Mouse (Mus musculus) kidney, embryonic 16.5 days (tissue): ENCODE results near the gene Rusc2. TPM values are rescaled to one million over a fixed set of nuclear protein-coding genes. Genes with fewer than 3 reads are reported as not detected.

Source experiments
- ATAC-seq: fragments of 200-750 bp; cut with Nextera tagmentation; 2 replicates; pipeline ENCODE4 v1.8.0; 2017; ENCODE audit warnings: moderate TSS enrichment; ENCODE audit not compliant: low FRiP score, low TSS enrichment
- H3K27ac ChIP-seq: fragments of 300-500 bp; sonication (generic); 2 replicates; pipeline ENCODE4 v1.5.1; 2014; ENCODE audit warnings: low read length
- H3K27me3 ChIP-seq: fragments of 300-500 bp; sonication (generic); 2 replicates; pipeline ENCODE4 v1.6.1; 2014; ENCODE audit warnings: low read length, control low read depth, mixed read lengths; ENCODE audit not compliant: insufficient read depth
- H3K36me3 ChIP-seq: fragments of 300-500 bp; sonication (generic); 2 replicates; pipeline ENCODE4 v1.6.1; 2014; ENCODE audit warnings: low read length, control low read depth, mixed read lengths; ENCODE audit not compliant: insufficient read depth
- H3K4me1 ChIP-seq: fragments of 300-500 bp; sonication (generic); 2 replicates; pipeline ENCODE4 v1.6.1; 2014; ENCODE audit warnings: low read length, control low read depth, mixed read lengths; ENCODE audit not compliant: insufficient read depth
- H3K4me2 ChIP-seq: fragments of 300-500 bp; sonication (generic); replicated peaks from 2 replicates; pipeline ENCODE4 v1.6.1; 2014; ENCODE audit warnings: low read depth, low read length
- H3K4me3 ChIP-seq: fragments of 300-500 bp; sonication (generic); 2 replicates; pipeline ENCODE4 v1.5.1; 2014; ENCODE audit warnings: mild to moderate bottlenecking, low read length
- H3K9ac ChIP-seq: fragments of 300-500 bp; sonication (generic); replicated peaks from 2 replicates; pipeline ENCODE4 v1.6.1; 2014; ENCODE audit warnings: low read length
- H3K9me3 ChIP-seq: fragments of 300-500 bp; sonication (generic); 2 replicates; pipeline ENCODE4 v1.6.1; 2016; ENCODE audit warnings: low read length, control low read depth
- WGBS: fragments of 180-500 bp; shearing (Covaris S2); extraction: QIAGEN DNeasy Blood & Tissue Kit; methylation state at CpG from one replicate; pipeline ENCODE4 v1.1.7; 2014; 5-methylcytosine and 5-hydroxymethylcytosine counted together
- polyA plus RNA-seq: library from polyadenylated mRNA; unstranded; fragments of >200 nt; fragmentation: Nextera tagmentation; extraction: Ambion mirVana; gene quantifications from 2 replicates; pipeline ENCODE4 v1.2.1, GENCODE M21; 2015

Gene Rusc2
- polyA plus RNA-seq, 1 experiment from 2014 or later, result 10.3 TPM

DNA sequence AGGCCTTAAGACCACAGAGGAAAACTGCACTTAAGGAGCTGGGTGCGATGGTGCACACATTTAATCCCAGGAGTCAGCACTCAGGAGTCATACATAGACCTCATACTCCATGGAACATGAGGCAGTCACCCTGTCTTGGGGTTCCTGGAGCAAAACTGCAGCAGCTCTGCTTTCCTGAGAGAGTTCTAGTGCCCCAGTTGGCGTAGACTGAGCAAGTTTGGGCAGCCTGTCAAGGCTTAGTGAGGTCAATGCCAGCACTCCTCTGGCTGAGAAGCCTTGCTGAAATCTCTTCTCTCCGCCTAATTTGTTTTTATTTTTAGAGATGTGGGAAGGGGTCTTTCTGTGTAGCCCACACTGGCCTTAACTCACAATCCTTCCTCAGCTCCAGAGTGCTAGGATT, 66.8 kb downstream of the Rusc2 start:
- Histone ChIP-seq H3K4me3 (no peak overlapping the region), H3K9me3 (no peaks in the 10 kb centered on the region), H3K36me3 (peaks cover 37% of the 10 kb centered on the region), H3K27ac (no peak overlapping the region), H3K9ac (no peak overlapping the region), H3K27me3 (no peaks in the 10 kb centered on the region), H3K4me2 (no peak overlapping the region), H3K4me1 (peaks cover 17% of the 10 kb centered on the region)
- ATAC-seq, result no peak
- WGBS, result 85% methylated on average over 3 of the region's 3 CpGs

DNA sequence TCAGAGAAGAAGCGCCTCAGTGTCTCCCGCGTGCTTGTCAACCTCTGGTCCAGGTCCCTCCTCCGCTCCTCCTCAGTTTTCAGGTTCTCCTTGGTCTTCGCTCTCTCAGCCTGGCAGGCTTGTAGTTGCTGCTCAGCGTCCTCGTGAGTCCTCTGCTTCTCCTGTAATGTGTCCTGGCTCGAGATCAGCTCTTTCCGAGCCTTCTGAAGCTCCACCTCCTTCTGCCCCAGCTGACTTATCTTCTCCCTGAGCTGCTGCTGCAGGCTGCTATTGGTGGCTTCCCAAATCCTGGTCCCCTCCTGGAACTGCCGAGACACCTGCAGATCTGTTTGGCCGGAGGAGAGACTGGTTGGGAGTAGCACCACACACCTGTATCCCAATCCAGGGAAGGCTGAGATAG, 70.5 kb downstream of the Rusc2 start:
- no peak overlapping the region for H3K4me3 ChIP-seq
- no peak overlapping the region for H3K4me2 ChIP-seq
- H3K27ac ChIP-seq, result no peak overlapping the region
- H3K9ac ChIP-seq, result no peak overlapping the region
- H3K36me3 ChIP-seq, result peaks cover 13% of the 10 kb centered on the region
- no peak for ATAC-seq
- no peaks in the 10 kb centered on the region for H3K9me3 ChIP-seq
- WGBS, result 50% methylated on average over 11 of the region's 11 CpGs
- H3K27me3 ChIP-seq, result no peaks in the 10 kb centered on the region
- H3K4me1 ChIP-seq, result peaks cover 22% of the 10 kb centered on the region

DNA sequence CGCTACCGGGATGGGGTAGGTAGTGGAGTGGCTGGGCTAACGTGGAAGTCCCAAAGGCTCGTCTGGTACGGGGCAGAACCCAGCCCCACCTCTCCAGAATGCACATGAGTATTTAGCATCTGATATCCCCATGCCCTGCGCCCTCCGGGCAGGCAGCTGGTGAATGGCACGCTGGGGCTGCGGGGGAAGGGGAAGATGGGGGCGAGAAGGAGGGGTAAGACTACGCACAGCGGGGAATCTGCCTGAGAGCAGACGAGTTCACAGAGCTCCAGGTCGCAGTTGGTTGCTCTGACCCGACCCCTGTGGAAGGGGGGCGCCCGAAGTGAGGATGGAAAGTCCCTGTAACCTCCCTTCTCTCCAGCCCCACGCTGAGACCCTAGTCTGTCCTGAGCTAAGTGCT, 71.6 kb downstream of the Rusc2 start:
- H3K27ac ChIP-seq, result no peak overlapping the region
- H3K9ac ChIP-seq, result peak overlapping the region; percentile 27
- ATAC-seq, result 0 out of 2 replicates have a peak, but pooled peaks have one; percentile 9
- H3K4me1 ChIP-seq, result peaks cover 22% of the 10 kb centered on the region
- 2% methylated on average over 17 of the region's 18 CpGs for WGBS
- H3K36me3 ChIP-seq, result peaks cover 2% of the 10 kb centered on the region; the same call in 1 of the 2 replicates
- H3K4me3 ChIP-seq, result peak overlapping the region; percentile 27
- H3K4me2 ChIP-seq, result peak overlapping the region; percentile 49
- no peaks in the 10 kb centered on the region for H3K27me3 ChIP-seq
- H3K9me3 ChIP-seq, result no peaks in the 10 kb centered on the region

DNA sequence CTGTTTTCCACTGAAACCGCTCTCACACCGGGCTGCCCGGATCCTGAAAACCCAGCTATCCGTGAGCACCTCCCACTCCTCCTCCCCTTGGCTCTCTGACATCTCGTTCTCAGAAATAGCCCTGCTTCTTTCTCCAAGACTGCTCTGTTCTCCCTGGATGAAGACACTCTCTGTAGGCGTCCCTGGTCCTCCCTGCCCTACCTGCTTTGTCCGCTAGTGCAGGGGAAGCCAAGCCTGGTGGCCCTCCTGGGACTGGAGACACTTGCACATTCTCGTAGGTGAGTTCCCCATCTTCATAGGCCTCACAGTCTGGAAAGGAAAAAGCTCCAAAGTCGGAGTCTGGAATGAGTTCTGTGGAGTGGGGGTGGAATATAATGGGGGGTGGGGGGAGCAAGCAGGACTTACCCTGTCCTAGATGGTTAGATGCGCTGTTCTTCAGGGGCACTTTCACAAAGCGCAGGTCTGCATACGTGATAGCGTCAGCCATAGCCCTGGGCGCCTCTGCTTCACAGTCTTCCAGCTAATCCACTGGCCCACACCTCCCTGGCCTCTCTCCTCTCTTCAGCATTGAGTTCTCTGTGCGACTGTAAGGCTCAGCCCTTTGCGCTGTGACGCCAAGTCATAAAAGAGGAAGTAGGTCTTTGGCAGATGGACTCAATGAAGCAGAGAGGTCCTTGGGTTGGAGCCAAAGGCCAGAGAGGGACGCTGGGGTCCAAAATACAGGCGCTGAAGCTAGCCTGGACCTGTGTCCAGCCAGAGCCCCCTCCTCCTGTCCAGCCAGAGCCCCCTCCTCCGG, 72.5 kb downstream of the Rusc2 start, which contains the start of gene Cd72:
Gene Cd72 (minus strand): TSS at position 588 of the 796 bp plus-strand sequence.
- WGBS, result 21% methylated on average over 20 of the region's 20 CpGs
- no peaks in the 10 kb centered on the region for H3K27me3 ChIP-seq
- H3K27ac ChIP-seq, result no peak within 1 kb of the TSS
- H3K4me1 ChIP-seq, result peaks cover 22% of the 10 kb centered on the region
- no peaks in the 10 kb centered on the region for H3K9me3 ChIP-seq
- ATAC-seq, result 0 out of 2 replicates have a peak, but pooled peaks have one; percentile 43
- H3K4me2 ChIP-seq, result peak within 1 kb of the TSS; percentile 49
- peak within 1 kb of the TSS; percentile 27 for H3K4me3 ChIP-seq
- H3K36me3 ChIP-seq, result no peaks in the 10 kb centered on the region
- H3K9ac ChIP-seq, result peak within 1 kb of the TSS; percentile 27

GRCm38 (mm10) chr4:43456470-43456869, 74.7 kb downstream of the Rusc2 start:
- Histone ChIP-seq H3K4me2 (no peak overlapping the region), H3K9me3 (no peaks in the 10 kb centered on the region), H3K27me3 (no peaks in the 10 kb centered on the region), H3K36me3 (no peaks in the 10 kb centered on the region), H3K4me1 (peaks cover 22% of the 10 kb centered on the region), H3K9ac (no peak overlapping the region), H3K4me3 (no peak overlapping the region), H3K27ac (no peak overlapping the region)
- no peak for ATAC-seq
- 35% methylated on average over 4 of the region's 4 CpGs for WGBS

DNA sequence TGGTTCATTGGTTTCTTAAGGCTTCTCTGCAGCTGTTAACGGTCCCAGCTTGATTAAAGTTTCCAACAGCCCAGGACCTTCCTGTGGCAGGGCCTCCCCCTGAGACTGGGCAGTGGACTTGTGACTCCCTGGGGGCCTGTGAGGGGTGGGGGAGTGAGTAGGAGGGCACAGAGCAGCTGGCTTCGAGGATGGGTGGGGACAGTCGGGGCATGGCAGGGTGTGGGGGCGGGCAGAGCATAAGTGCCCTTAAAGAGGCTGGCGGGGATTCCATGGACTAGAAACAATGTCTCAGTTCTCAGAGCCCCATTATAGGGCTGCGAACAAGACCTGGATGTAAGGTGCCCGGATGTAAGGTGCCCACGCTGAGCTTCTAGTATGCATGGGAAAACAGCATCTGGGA, 75.3 kb downstream of the Rusc2 start:
- Histone ChIP-seq H3K27me3 (no peaks in the 10 kb centered on the region), H3K4me3 (no peak overlapping the region), H3K36me3 (no peaks in the 10 kb centered on the region), H3K9ac (no peak overlapping the region), H3K9me3 (no peaks in the 10 kb centered on the region), H3K27ac (no peak overlapping the region), H3K4me2 (no peak overlapping the region), H3K4me1 (peaks cover 22% of the 10 kb centered on the region)
- ATAC-seq, result peak; percentile 50; the same call in 1 of the 2 replicates
- WGBS, result 19% methylated on average over 8 of the region's 8 CpGs

GRCm38 (mm10) chr4:43463102-43463501, 81.3 kb downstream of the Rusc2 start:
- no peak overlapping the region for H3K27ac ChIP-seq
- H3K9me3 ChIP-seq, result no peaks in the 10 kb centered on the region
- no peaks in the 10 kb centered on the region for H3K27me3 ChIP-seq
- no peak overlapping the region for H3K9ac ChIP-seq
- 92% methylated on average over 5 of the region's 5 CpGs for WGBS
- no peak overlapping the region for H3K4me2 ChIP-seq
- ATAC-seq, result no peak
- H3K4me1 ChIP-seq, result no peaks in the 10 kb centered on the region
- no peaks in the 10 kb centered on the region for H3K36me3 ChIP-seq
- H3K4me3 ChIP-seq, result no peak overlapping the region

DNA sequence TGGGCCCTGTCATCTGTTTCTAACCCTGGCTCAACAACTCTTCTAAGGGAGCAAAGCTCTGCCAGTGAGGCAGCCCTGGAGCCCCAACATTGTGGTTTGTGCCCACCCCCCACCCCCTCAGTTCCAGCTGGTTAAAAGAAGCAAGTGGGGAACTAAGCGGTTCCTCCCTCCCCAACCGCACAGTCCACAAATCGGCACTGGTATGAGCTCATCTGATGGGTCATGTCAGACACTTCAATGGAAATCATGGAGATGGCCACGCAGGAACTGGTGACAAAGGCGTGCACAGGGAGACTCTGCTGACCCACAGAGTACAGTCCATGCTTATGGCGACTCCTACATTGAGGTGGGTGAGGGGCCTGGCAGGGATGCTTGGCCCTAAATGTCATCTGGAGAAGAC, 84.2 kb downstream of the Rusc2 start:
- Histone ChIP-seq H3K36me3 (no peaks in the 10 kb centered on the region), H3K4me1 (no peaks in the 10 kb centered on the region), H3K27me3 (no peaks in the 10 kb centered on the region), H3K4me2 (no peak overlapping the region), H3K27ac (no peak overlapping the region), H3K9ac (no peak overlapping the region), H3K4me3 (no peak overlapping the region), H3K9me3 (no peaks in the 10 kb centered on the region)
- no peak for ATAC-seq
- WGBS, result 86% methylated on average over 6 of the region's 6 CpGs

- Histone ChIP-seq H3K4me2 (no peak overlapping the region), H3K4me1 (no peaks in the 10 kb centered on the region), H3K27me3 (no peaks in the 10 kb centered on the region), H3K9ac (no peak overlapping the region), H3K4me3 (no peak overlapping the region), H3K9me3 (no peaks in the 10 kb centered on the region), H3K36me3 (no peaks in the 10 kb centered on the region), H3K27ac (no peak overlapping the region)
- WGBS, result 80% methylated on average over 7 of the region's 7 CpGs
- no peak for ATAC-seq
Observed at GRCm38 (mm10) chr4:43466872-43467271, 85.1 kb downstream of the Rusc2 start.

DNA sequence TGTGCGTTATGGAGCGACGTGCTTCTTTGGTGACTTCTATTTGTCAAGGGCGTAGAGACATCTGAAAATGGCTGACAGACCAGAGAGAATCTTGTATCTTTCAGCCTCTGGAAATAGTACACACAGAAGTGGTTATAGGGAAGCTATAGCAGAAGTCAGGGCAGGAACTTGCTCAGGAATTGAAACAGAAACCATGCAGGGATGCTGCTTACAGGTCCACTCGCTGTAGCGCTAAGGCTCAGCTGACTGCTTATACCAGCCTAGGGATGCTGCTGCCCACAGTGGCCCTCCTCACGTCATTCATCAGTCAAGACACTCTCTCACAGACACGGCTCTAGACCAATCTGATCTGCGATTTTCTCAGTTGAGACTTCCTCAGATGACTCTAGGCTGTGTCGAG, 88.5 kb downstream of the Rusc2 start:
- H3K36me3 ChIP-seq, result no peaks in the 10 kb centered on the region
- no peaks in the 10 kb centered on the region for H3K4me1 ChIP-seq
- no peaks in the 10 kb centered on the region for H3K9me3 ChIP-seq
- no peak overlapping the region for H3K4me2 ChIP-seq
- H3K9ac ChIP-seq, result no peak overlapping the region
- H3K27ac ChIP-seq, result no peak overlapping the region
- 89% methylated on average over 10 of the region's 10 CpGs for WGBS
- no peaks in the 10 kb centered on the region for H3K27me3 ChIP-seq
- no peak for ATAC-seq
- no peak overlapping the region for H3K4me3 ChIP-seq
